Mouse (Mus musculus) embryonic stem cell, embryonic (primary cell): ENCODE data around the gene Gm20388.

Experiments used
- CTCF ChIA-PET, 4 experiments: fragments of 300-600 bp in 2 of 4; fragments of 350-600 bp in 2 of 4; sonication (Branson Sonifier 250); formaldehyde crosslinking; loops; one replicate each; lab custom pipeline; 2022; ENCODE audit warnings: inconsistent platforms in 2 of 4; lab: Charles Lee
- POLR2A ChIA-PET, 4 experiments: fragments of 300-600 bp in 2 of 4; fragments of 350-600 bp in 2 of 4; sonication (Branson Sonifier 250); formaldehyde crosslinking; loops; one replicate each; lab custom pipeline; 2022; ENCODE audit warnings: antibody characterized with exemption in 4 of 4, inconsistent platforms in 1 of 4; lab: Charles Lee

Gene Gm20388

DNA sequence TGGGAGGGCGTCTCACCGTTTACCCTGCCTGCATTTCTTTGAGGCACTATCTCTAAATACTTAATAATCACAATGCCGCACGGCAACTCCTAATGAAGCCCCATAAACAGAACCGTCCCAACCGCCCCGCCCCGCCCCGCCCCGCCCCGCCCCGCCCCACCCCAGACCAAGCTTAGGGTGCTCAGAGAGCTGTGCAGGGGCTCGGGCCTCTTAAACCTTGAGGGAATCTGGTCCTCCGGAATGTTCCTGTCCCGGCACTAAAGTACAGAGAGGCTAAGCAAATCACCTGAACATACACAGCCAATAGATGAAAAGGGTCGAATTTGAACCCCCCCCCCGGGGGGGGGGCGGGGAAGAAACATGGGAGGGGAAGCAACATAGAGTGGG, 1564.2 kb downstream of the Gm20388 start:
- ChIA-PET CTCF (interaction anchor here in 2 of 4 experiments (0.5 to 0.7 kb wide), 7 partner anchors 49 to 751 kb away, joined by 3 to 6 read pairs (median 3); no protein-coding TSS in a partner anchor), POLR2A (interaction anchor here in 1 of 4 experiments (0.5 to 1.0 kb wide), 2 partner anchors 58 to 376 kb away, joined by 3 read pairs; no protein-coding TSS in a partner anchor)

DNA sequence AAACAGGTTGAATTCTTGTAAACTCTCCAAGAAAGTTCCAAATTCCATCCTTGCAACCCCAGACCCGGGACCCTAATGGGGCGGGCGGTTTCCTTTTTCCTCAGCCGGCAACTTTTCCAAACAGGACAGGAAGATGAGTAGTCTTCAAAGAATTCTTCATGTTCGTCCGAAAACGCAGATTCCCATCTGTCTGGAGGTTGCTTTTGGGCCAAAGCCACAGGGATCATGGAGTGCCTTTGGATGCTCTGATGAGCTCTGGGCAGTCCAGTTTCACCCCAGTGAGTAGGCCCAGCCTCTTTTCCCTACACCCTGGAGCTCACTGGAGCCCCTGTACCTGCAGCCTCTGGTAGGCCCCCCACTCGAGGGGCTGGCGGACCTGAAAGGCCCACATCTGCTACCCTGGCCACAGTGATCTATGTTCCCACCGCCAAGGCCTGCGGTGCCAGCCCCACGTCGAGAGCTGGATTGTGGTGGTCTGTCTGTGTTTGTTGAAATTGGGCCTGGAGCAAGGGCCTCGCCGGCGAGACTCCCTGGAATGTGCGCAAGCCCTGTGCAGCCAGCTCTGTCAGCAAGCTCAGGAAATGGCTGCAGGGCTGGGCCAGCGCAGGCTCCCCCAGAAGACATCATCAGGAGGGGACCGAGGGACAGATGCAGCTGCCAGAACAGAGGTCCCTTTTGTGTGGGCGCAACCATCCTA, 1567.4 kb downstream of the Gm20388 start:
- ChIA-PET POLR2A (interaction anchor here in 1 of 4 experiments (1.1 kb wide), 1 partner anchor 11 kb away, joined by 3 read pairs; no protein-coding TSS in a partner anchor), CTCF (interaction anchor here (0.6 to 1.1 kb wide), 6 partner anchors 9 to 879 kb away, joined by 3 to 20 read pairs (median 3); no protein-coding TSS in a partner anchor)

DNA sequence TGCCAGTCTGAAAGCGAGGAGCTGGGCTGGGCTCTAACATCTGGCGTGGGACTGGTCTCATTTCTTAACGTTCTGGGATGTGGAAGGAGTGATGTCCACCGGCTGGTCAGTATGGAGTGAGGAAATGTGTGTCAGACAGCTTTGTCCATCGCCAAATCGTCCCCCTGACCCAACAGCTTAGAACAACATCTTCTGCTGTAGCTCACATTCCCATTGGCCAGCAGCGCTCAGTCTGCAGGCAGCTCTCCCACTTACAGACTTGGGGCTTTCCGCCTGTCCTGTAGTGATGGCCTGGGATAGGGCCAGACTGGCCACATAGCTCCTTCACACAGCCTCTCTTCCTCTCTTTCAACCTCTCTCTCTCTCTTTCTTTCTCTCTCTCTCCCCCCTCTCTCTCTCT, 1568.5 kb downstream of the Gm20388 start:
- POLR2A ChIA-PET, result interaction anchor here in 1 of 4 experiments (1.1 kb wide), 1 partner anchor 10 kb away, joined by 3 read pairs; no protein-coding TSS in a partner anchor
- CTCF ChIA-PET, result no interaction called here

DNA sequence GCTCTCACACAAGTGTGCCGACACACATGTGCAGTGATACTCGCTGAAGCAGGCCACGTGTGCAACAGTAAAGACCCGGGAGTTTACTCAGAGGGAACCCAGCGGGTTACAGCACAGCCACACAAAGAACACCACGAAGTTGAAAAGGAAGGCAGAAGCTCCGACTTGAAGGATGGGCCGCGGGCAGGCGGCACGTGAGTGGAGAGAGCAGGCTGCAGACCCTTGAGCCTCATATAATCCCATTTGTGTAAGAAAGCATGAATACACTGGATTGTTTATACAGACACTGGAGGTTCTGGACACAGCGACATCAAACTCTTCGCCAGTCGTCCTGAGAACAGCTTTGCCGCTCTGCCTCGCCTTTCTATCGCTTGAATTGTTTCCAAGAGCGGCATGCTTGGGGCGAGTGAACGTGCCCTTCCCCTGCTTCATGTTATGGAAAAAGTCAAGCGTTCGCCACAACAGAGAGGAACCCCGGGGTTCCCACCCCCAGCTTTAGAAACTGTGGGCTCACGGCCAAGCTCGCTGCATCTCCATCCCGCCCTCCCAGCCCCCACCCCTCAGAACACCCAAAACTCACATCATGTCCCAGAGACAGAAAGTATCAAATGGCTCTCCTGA, 1569.9 kb downstream of the Gm20388 start:
- ChIA-PET CTCF (no interaction called here), POLR2A (no interaction called here)

DNA sequence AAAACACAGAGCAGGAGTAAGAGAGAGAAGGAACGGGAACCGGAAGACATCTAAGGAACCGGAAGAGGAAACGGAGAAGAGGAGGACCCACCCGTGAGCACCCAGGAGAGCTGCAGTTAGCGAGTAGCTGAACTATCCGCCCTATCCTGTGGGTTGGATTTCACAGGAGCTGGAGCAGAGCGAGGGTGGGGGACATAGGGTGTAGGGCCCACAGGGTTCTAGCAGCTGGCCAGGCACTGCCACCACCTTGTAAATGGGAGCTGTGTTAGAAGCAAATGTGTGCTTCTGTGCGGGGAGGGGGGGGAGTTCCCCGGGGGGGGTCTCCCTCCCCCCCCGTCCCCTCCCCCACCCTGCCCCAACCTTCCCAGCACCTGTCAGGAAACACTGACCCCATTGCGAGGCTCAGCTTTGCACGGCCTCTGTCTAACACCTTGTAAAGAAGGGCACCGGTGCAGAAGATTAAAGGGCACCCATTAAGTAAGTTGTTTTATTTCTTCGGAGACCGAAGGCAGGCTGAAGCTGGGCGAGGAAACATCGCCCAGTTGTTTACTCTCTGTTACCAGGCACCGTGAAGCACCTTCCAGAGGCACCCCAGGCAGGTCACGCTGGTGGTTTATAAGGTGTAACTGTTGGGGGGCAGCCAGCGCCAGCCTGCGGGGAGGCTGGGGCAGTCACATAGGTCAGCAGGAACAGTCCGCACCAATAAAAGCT, 1573.6 kb downstream of the Gm20388 start:
- ChIA-PET POLR2A (interaction anchor here in 2 of 4 experiments (0.6 to 1.1 kb wide), 2 partner anchors 29 to 365 kb away, joined by 3 to 4 read pairs; no protein-coding TSS in a partner anchor), CTCF (interaction anchor here in 2 of 4 experiments (0.6 to 0.9 kb wide), 3 partner anchors 12 to 441 kb away, joined by 4 to 6 read pairs (median 4); no protein-coding TSS in a partner anchor)

DNA sequence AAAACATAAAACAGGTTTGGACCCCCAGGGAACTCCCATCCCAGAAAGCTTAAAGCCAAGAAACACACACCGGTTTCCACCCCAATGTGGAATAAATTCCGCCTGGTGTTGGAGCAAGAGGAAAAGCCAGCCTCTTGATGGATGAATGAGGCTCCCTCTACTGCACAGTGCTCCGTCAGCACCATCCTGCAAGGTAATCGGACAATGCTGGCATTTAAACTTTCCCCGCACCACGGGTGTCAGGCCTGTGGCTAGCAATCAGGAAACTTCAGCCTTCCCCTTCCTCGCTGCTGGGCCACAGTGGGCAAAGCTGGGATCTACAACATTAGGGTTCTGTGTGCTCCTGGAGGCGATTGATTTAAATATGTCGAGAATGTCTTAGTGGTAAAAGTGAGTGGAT, 1581.0 kb downstream of the Gm20388 start:
- ChIA-PET POLR2A (no interaction called here), CTCF (interaction anchor here in 1 of 4 experiments (0.7 kb wide), 1 partner anchor 1215 kb away, joined by 6 read pairs; no protein-coding TSS in a partner anchor)

DNA sequence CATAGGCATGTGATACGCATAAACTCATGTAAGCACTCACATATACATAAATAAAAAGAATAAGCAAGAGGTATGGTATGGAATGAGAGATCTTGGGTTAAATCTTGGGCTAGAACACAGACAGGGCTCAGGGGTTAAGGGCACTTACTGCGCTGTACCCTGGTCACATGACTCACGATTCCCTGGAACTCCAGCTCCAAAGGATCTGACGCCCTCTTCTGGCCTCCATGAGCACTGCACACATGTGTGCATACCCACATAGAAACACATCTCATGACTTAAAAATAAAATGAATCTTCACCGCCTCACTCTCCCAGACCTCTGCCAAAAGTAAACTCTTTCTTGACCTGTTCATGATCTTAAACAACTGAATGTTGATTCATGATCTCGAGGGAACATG, 1587.0 kb downstream of the Gm20388 start:
- CTCF ChIA-PET, result no interaction called here
- POLR2A ChIA-PET, result interaction anchor here in 1 of 4 experiments (0.8 kb wide), 1 partner anchor 797 kb away, joined by 4 read pairs; no protein-coding TSS in a partner anchor

DNA sequence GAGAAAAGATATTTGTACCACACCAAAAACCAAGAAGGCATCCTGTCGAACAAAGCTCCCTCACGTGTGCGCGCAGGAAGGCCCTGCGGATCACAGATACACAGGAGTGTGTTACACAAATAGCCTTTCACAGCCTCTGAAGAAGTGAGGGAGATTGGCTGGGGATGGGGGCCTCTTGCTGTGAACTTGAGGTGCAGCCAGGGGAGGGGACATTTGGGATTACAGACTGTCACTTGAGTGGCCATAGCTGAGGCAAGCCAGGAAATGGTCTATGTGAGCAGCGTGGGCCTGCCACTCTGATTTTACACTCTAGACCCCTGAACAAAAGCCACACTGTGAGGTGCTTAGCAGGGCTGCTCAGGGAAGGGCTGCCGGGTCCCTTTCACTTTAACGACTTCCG, 1601.1 kb downstream of the Gm20388 start:
- ChIA-PET POLR2A (interaction anchor here in 2 of 4 experiments (0.6 to 1.2 kb wide), 2 partner anchors 15 to 17 kb away, joined by 3 to 6 read pairs; no protein-coding TSS in a partner anchor), CTCF (interaction anchor here in 3 of 4 experiments (0.5 to 3.8 kb wide), 11 partner anchors 21 to 408 kb away, joined by 3 to 32 read pairs (median 3); partner anchors contain the start of gene Foxc2 (in 1 of the 3))

DNA sequence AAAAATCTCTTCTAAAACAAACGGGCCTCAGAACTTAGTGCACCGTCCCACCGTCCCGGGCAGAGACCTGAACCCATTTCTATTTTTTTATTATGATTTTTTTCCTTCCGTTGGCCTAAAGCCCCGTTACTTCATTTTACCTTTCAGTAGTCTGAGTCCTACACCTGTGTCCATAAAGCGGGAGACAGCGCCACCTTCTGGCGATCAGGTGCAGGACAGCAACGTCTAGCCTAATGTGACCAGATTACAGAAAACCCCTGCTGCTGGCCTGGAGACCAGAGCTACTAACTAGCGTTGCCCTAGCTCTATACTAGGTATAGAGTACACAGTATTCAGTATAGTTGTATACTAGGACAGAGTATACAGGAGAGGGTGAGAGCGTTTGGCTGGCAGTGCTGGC, 1602.8 kb downstream of the Gm20388 start:
- CTCF ChIA-PET, result interaction anchor here (0.6 to 3.8 kb wide), 42 partner anchors 9 to 1385 kb away, joined by 3 to 32 read pairs (median 4); partner anchors contain the start of gene Foxc2 (in 2 of the 4)
- POLR2A ChIA-PET, result no interaction called here

DNA sequence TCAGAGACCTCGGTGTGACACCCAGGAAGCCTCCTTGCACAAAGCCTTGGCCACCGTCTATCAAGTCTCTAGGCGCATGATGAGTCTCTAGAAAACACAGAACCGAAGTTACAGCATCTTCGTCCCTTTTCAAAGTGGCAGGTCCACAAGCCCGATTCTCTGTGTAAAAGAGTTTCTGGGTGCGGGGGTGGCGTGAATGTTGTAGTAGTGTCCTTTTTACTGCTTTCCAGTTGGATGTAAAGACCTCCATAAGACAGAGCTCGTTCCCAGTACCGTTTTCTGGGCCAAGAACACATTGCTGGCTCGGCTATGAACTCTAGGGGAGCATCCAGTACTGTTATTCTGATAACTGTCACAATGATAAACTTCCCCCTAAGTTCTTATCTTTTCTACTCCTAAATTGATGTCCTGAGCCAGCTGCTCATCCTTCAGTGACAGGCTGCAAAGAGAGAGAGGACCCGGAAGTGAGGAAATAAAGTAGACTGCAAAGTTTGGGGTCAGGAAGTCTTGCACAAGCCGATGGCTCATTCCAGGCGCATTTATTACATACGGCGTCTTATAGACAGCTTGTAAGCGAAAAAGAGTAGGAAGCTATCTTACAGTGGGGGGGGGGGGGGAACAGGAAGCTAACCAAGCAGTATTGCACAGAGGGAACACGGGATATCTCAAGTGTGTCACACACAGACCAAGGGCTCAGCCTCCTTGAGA, 1614.6 kb downstream of the Gm20388 start:
- CTCF ChIA-PET, result interaction anchor here in 2 of 4 experiments (0.6 to 1.4 kb wide), 2 partner anchors 12 to 265 kb away, joined by 3 to 5 read pairs; no protein-coding TSS in a partner anchor
- POLR2A ChIA-PET, result no interaction called here

DNA sequence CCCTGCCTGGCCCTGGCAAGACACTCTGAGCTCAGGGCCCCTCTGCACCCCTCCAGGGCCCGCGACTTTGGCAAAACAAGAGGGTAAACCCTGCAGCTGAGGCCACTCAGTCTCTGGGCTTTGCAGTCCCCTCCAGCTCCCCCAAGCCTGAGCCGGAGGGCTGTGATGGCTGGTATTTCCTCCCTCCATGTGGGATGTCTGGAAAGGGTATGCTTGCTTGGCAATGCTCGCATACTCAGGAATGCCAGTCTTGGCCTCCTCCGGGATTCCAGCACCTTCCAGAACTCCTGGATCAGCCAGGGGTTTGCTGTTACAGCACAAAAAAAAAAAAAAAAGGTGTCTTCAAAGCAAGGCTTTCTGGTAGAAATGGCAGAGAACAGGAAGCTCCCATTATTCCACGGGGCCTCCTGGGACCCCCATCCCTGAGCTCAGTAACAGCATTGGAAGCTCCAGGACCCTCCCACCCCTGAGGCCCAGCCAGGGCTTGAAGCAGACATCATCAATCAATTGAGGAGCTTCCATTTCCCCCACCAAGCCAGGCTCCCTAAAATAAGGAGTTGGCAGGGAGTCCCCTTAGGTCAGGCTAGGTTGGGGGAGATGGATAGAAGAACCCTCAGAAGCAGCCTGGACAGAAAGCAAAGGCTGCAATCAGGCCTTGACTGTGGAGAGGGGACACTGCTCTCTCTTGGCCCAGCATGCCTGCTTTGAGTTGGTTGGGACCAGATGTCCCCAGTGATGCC, 1616.3 kb downstream of the Gm20388 start:
- POLR2A ChIA-PET, result interaction anchor here (0.6 to 0.7 kb wide), 5 partner anchors 15 to 411 kb away, joined by 3 to 6 read pairs (median 4); partner anchors contain the start of gene Foxc2 (in 1 of the 4)
- CTCF ChIA-PET, result interaction anchor here in 3 of 4 experiments (0.6 to 1.5 kb wide), 9 partner anchors 13 to 1685 kb away, joined by 3 to 5 read pairs (median 3); partner anchors contain the start of genes Fam92b (in 1 of the 3) and Mthfsd (in 1 of the 3)

DNA sequence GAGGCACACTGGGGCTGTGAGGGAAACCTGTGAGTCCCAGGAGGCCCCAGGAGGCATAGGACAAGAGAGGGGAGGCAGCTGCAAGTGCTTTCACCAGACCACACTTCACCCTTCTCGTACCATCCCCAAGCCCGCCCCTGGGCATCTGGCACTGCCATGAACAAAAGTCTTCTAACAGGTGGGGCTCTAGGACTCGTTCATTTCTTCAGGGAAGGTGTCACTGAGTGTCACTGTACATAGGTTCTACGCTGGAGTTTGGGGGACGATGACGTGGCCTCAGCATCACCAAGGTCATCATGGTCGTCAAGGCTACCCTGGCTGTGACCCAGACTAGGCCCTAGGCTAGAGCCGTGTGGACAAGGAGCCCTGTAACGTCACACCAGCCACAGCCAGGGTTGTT, 1617.1 kb downstream of the Gm20388 start:
- POLR2A ChIA-PET, result interaction anchor here in 1 of 4 experiments (0.6 kb wide), 1 partner anchor 221 kb away, joined by 3 read pairs; no protein-coding TSS in a partner anchor
- CTCF ChIA-PET, result interaction anchor here in 1 of 4 experiments (1.5 kb wide), 1 partner anchor 322 kb away, joined by 3 read pairs; no protein-coding TSS in a partner anchor

DNA sequence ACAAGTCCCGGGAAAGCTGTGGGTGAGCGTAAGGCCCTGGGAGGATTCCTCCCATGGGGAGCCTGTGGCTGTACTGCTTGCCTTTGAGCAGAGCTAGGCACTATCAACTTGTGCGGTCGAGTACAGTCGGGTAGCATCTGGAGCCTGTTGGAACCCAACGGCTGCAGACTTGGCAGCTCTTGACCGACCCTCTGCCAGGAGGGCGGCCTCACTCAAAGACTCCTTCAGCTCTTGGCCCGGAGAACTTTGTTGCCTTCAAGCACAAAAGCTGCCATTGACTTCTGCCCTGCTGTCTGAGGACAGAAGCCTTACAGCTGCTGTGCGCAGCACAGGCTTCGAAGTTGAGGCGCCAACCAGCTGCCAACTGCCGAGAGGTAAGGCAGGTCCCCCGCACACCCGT, 1618.1 kb downstream of the Gm20388 start:
- CTCF ChIA-PET, result interaction anchor here in 2 of 4 experiments (0.6 kb wide), 2 partner anchors 226 to 934 kb away, joined by 3 to 14 read pairs; no protein-coding TSS in a partner anchor
- POLR2A ChIA-PET, result interaction anchor here in 1 of 4 experiments (1.0 kb wide), 1 partner anchor 17 kb away, joined by 3 read pairs; no protein-coding TSS in a partner anchor

DNA sequence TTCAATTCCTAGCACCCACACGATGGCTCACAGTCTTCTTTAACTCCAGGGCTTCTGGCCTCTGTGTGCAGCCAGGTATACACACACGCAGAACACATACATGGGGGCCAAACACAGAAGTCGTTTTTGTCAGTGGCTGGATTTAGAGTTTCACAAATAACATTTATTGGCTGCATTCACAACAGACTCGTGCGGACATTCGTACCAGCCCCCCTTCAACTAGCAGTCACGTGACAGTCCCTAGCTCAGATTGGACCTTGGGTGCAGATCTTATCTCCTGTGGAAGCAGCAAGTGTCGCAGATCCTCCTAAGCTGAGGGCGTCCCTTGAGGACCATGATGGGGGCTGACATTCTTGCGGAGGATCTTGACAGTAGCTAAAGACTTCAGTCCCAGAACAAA, 1620.0 kb downstream of the Gm20388 start:
- ChIA-PET POLR2A (no interaction called here), CTCF (interaction anchor here in 2 of 4 experiments (0.6 to 2.7 kb wide), 6 partner anchors 12 to 427 kb away, joined by 3 to 15 read pairs (median 4); partner anchors contain the start of gene Foxc2 (in 1 of the 2))

DNA sequence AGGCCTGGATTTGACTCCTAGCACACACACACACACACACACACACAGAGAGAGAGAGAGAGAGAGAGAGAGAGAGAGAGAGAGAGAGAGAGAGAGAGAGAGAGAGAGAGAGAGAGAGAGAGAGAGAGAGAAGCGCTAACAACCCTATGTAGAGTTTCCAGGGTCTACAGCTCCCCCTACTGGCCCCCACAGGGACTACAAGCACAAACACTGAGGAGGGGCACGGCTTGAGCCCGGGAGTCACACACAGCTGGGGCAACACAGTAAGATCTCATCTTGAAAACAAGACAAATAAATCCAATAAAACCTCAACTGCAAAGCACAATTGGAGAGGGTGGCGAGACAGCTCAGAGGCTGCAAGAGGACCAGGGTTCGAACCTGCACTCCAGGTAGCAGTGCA, 1621.7 kb downstream of the Gm20388 start:
- POLR2A ChIA-PET, result interaction anchor here in 2 of 4 experiments (0.6 to 1.0 kb wide), 3 partner anchors 9 to 57 kb away, joined by 3 read pairs; no protein-coding TSS in a partner anchor

DNA sequence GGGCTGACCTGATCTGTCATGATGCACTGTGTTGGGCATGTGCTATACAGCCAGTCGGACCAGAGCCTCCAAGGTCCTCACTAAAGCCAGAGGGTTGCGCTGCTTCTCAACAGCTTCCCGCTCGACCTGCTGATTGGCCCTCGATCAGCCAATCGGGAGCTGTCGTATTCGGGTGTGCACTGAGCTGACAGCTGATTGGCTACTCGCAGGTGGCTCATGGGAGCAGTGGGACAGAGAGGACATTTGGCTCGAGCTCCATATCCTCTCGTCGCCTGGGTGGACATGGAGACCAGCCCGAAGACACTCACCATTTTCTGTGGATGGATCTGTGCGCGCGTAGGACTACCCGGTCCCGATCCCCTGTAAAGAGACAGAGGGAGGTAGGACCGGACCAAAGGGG, 1631.2 kb downstream of the Gm20388 start:
- ChIA-PET CTCF (interaction anchor here in 3 of 4 experiments (0.6 to 1.6 kb wide), 17 partner anchors 9 to 438 kb away, joined by 3 to 13 read pairs (median 4); partner anchors contain the start of gene Foxc2 (in 2 of the 3)), POLR2A (interaction anchor here in 3 of 4 experiments (0.5 to 2.0 kb wide), 18 partner anchors 9 to 1171 kb away, joined by 3 to 7 read pairs (median 3); partner anchors contain the start of genes Fbxo31 (in 1 of the 3) and Map1lc3b (in 1 of the 3))

More for the DNA sequence above, 1621.7 kb downstream of the Gm20388 start:
- CTCF ChIA-PET, result interaction anchor here (0.5 to 2.7 kb wide), 97 partner anchors 8 to 1385 kb away, joined by 3 to 15 read pairs (median 4); partner anchors contain the start of genes Map1lc3b (in 2 of the 4), 1700018B08Rik (in 1 of the 4), Foxc2 (in 1 of the 4) and Klhdc4 (in 1 of the 4)
